Mouse (Mus musculus) cerebral cortex, adult 2 months (tissue): ENCODE data around the gene 4921507P07Rik.

ENCODE experiments used
- WGBS: fragments of 180-500 bp; shearing (Covaris S2); methylation state at CpG from one replicate; pipeline ENCODE4 v1.1.7; 2018; 5-methylcytosine and 5-hydroxymethylcytosine counted together

4921507P07Rik gene

GRCm38 (mm10) chr6:50558877-50559276, 37.6 kb downstream of the 4921507P07Rik start:
- 76% methylated on average over 4 of the region's 4 CpGs for WGBS

DNA sequence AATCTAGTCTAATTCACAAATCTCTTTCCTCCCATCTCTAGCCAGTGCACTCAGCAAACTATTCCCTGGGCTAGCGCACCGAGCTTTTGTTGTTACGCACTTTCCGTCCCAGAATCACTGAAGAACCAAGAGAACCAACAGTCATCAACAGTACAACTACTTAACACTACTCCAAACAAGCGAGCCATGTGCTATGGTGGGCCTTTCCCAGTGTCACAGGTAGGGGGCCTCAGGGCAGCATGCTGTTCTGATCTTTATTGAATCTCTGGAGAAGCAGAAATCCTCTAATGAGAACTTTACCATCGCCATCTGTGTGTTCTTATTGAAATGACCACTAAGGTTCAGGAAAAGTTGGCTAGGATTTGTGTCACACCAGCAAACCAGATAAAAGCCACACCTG, 38.9 kb downstream of the 4921507P07Rik start:
- 93% methylated on average over 6 of the region's 6 CpGs for WGBS

DNA sequence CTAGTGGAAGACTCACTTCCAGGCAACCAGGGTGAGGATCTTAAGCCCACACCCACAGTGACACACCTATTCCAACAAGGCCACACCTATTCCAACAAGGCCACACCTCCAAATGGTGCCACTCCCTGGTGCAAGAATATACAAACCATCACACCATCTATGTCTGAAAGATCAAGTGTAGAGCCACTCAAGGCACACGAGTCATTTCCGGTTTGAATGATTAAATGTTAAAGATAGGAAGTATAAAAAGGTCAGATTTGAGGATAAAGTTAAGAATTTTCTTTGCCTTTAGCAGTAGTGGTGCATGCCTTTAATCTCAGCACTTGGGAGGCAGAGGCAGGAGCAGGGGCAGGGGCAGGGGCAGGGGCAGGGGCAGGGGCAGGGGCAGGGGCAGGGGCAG, 42.2 kb downstream of the 4921507P07Rik start:
- 90% methylated on average over 2 of the region's 2 CpGs for WGBS

DNA sequence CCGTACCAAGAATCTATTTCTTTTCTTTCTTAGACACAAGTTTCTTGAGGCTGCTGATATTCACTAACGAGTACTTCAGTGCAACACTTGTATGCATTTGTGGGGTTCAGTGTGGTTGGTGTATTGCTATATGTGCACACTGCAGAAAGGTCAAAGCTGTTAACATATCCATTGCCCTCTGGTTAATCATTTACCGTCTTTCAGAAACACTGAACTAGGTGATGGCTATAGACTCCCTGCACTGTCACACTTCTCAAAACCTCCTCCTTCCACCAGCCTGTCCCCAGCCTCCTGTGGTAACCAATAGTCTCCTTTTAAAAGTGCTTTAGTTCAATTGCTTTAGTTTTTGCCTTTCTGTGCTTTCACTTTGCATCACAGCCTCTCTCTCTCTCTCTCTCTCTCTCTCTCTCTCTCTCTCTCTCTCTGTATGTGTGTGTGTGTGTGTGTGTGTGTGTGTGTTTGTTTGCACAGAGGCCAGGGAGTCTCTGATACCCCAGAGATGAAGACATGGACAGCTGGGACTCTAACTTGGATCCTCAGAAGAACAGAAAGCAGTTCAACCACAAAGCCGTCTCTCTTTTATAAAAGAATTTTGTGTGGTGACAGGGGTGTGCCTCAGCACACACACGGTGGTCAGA, 43.4 kb downstream of the 4921507P07Rik start:
- WGBS, result 82% methylated on average over 5 of the region's 5 CpGs

DNA sequence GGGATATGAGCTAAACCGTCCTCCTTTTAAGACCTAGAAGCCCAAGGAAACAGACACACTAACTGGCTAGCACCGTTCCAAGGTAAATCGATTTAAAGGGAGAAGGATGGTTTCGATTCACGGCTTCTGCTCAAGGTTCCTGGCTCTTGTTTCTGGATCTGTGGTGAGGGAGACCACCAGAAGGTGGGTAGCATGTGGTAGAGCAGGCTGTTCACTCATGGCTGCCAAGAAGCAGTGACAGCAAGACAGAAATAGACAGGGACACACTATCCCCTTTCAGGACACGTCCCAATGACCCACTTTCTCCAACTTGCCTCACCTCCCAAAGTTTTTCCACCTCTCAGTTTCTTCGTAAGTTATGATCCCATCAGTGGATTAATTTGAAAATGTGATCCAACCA, 46.6 kb downstream of the 4921507P07Rik start:
- 53% methylated on average over 7 of the region's 7 CpGs for WGBS

DNA sequence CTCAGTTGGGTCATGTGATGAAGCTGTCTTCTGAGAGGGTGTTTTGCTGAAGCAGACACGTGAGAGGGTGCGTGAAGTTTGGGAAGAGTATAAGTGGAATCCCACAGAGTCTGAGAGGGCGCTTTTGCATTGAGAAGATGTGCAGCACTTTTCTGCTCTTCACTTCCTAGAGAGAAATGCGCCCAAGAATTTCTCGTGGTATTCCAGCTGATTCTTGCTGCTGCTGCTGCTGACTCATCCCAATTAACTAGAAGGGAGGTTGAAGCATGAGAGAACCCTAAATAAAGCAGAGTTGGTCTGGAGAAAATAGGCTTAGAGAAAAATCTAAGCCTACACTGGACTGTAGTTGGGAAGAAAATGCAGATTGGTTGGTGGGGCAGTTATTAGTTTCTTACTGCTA, 47.4 kb downstream of the 4921507P07Rik start:
- 33% methylated on average over 5 of the region's 5 CpGs for WGBS

- WGBS, result 23% methylated on average over 10 of the region's 10 CpGs
Observed at GRCm38 (mm10) chr6:50545412-50546043, 50.9 kb downstream of the 4921507P07Rik start.

- WGBS, result 93% methylated on average over 1 of the region's 1 CpGs
Observed at GRCm38 (mm10) chr6:50542535-50542934, 53.9 kb downstream of the 4921507P07Rik start.

DNA sequence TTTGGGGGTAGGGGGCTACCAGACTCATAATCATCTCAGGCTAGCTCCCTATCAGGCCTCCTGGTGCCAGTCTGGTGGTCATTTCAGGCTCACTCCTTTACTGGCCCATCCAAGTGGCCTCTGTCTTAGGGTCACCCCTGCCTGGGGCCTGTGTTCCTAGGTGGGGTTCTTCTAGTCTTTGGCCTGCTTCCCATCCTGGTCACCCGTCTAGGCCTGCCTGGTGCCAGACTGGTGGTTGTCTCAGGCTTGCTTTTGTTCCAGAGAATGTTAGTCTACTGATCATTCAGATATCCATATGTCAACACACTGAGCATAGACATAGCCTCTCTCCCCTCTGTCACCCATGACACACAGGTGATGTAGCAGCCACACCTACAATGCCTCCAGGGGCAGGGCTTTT, 56.8 kb downstream of the 4921507P07Rik start:
- WGBS, result 75% methylated on average over 1 of the region's 1 CpGs

GRCm38 (mm10) chr6:50536461-50536892, 60.0 kb downstream of the 4921507P07Rik start:
- 7% methylated on average over 7 of the region's 7 CpGs for WGBS

GRCm38 (mm10) chr6:50535346-50535745, 61.1 kb downstream of the 4921507P07Rik start:
- 94% methylated on average over 3 of the region's 3 CpGs for WGBS

- 83% methylated on average over 8 of the region's 8 CpGs for WGBS
Observed at GRCm38 (mm10) chr6:50531920-50532319, 64.5 kb downstream of the 4921507P07Rik start.

GRCm38 (mm10) chr6:50531003-50531402, 65.4 kb downstream of the 4921507P07Rik start:
- WGBS, result 84% methylated on average over 3 of the region's 3 CpGs

DNA sequence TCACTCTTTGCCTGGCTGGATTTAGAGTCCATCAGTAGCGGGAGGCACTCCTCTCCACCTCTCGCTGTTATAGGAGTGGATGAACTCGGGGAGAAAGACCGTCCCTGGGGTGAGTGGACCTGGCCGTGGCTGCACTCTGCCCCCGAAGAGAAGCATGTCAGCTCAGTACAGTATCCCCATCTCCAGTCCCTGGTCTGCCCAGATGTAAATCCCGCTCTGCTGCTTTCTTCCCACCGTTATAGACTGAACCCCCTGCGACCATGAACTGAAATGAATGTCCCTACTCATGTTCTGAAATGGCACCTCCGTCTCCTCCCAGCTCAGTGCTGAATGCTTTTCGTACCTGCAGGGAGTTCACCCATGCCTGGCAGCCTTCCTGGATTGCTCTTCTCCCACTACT, 67.2 kb downstream of the 4921507P07Rik start:
- WGBS, result 66% methylated on average over 11 of the region's 11 CpGs

- WGBS, result 53% methylated on average over 9 of the region's 9 CpGs
Observed at GRCm38 (mm10) chr6:50527416-50527815, 69.0 kb downstream of the 4921507P07Rik start.

DNA sequence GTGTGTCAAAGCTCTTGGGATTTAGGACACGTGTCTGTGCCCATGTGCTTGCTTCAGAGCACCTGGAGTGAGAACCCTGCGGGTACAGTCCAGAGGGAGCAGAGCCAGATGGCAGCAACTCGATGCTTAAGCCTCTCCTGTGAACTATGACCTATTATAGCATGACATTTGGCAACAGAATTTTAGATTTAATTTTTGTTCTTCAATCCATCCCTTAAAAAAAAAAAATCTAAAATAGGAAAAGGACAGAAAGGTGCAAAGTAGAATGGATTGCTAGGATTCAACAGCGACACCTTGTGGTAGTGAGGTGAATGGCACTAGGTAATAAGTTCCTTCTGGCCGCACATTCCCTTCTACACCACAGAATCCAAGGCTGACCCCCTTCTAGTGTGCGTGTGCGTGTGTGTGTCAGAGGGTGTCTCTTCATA, 69.8 kb downstream of the 4921507P07Rik start:
- 13% methylated on average over 7 of the region's 7 CpGs for WGBS

GRCm38 (mm10) chr6:50525846-50526245, 70.6 kb downstream of the 4921507P07Rik start:
- WGBS, result 77% methylated on average over 8 of the region's 8 CpGs

- WGBS, result 81% methylated on average over 10 of the region's 10 CpGs
Observed at GRCm38 (mm10) chr6:50524261-50524896, 72.1 kb downstream of the 4921507P07Rik start.
